Mouse (Mus musculus) ES-E14 (cell line): ENCODE data around the gene Dennd4b.

Experiments
- CHD2 ChIP-seq: IDR thresholded peaks from 2 replicates; pipeline ENCODE4 v1.6.1; 2014; ENCODE audit warnings: mild to moderate bottlenecking, low read depth, low read length, inconsistent platforms
- HCFC1 ChIP-seq: IDR thresholded peaks from 2 replicates; pipeline ENCODE4 v1.6.1; 2012; ENCODE audit warnings: low read length, inconsistent platforms, borderline replicate concordance; ENCODE audit not compliant: insufficient read depth
- MAFK ChIP-seq: IDR thresholded peaks from 2 replicates; pipeline ENCODE4 v1.6.1; 2014; ENCODE audit warnings: mild to moderate bottlenecking, low read depth, low read length, inconsistent platforms; ENCODE audit not compliant: insufficient read depth
- ZC3H11A ChIP-seq: IDR thresholded peaks from 2 replicates; pipeline ENCODE4 v1.6.1; 2012; ENCODE audit warnings: low read depth, mild to moderate bottlenecking, inconsistent platforms, low read length, borderline replicate concordance
- ZNF384 ChIP-seq: IDR thresholded peaks from 2 replicates; pipeline ENCODE4 v1.6.1; 2012; ENCODE audit warnings: low read depth, low read length, inconsistent platforms

DNA sequence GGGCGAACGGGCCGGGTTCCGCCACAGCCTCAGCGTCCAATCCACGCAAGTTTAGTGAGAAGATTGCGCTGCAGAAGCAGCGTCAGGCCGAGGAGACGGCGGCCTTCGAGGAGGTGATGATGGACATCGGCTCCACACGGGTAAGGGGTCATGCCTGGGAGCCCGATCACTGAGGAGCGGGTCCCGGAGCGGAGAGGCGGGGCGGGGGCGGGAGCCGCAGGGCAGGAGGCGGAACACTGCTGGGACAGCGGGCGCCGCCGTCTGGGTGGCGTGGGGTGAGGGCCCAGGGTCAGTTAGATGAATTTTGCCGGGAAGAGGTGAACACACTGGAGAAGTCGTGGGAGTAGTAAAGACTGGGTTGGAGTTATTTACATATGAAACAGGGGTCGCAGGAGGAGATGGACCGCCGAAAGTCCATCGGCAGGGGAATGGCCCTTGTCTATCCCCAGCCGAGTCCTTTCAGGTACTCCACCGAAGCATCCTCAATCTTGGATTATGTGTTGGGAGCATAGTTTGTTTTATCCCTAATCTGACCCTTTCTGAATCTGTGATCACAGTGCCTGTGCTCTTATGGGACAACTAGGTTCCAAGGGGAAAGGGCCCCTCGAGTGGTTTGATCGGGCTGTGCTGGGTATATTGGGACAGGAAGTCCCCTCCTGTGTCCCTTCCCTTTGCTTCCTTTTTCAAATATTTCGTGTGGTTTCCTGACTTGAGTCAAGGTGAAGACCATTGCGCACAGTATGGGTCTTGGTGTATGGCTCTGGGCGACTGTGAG is 10.4 kb upstream of the Dennd4b start:
- no peak for TF ChIP-seq ZNF384
- no peak for TF ChIP-seq HCFC1
- no peak for TF ChIP-seq MAFK
- TF ChIP-seq CHD2: no peak
- no peak for TF ChIP-seq ZC3H11A
